Mouse (Mus musculus): ENCODE results near the gene Glyctk.
A peak's percentile ranks its signal among the peaks of the same experiment; 100 is the strongest.

The Glyctk gene

DNA sequence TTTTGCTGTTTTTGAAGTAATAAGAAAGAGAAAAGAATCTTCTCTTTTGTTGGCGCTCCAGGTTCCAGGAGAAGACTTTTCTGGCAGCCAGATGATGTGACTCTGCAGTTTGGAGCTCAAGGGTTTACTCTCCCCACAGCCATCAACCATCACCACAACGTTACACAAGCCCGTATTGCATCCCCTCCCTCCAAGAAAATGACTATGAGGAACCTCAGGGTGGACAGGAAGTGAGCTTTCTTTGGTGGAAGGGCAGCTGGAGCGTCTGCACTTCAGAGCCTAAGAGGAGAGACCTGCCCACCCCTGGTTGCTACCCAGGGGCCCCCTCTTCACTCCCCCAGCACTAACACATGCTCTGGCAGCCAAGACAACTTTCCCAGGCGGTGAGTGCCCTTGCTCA is 10.7 kb downstream of the Glyctk start:
- ATAC-seq (ENCODE audit: low TSS enrichment) = no peak

DNA sequence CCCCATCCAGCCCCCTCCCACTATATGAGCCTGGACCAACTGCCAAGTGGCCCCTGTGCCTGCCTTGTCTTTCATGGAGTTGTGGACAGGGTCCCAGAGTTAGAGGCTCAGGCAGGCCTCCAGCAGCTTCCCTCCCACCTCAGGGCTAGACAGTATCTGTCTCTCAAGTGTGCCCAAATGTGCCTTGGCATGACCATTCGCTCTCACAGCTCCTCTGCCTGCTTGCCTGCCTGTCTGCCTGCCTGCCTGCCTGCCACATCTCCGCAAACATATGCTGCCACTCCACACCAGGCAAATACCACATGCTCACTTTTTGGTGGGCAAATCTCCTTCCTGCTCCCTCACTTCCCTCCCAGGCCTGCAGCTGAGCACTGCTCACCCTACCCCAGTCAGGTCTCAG is 12.4 kb downstream of the Glyctk start:
- ATAC-seq (ENCODE audit: low TSS enrichment) = no peak

DNA sequence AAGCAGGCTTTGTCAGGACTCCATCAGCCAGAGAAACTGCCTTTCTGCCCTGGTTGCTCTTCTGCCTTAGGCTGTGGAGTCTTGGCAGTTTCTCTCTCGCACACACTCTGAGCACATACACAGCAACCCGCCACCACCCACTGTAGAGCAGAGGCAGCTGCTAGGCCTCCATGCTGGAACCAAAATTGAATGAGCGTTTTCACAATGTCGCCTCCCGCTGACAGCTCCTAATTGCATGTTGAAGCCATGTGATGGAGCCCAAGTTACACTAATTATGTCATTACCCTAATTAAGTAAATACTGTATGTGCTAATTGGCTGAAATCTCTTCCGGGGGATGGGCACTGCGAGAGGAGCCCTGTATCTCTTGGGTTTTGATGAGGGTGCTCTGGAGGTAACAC is 13.8 kb downstream of the Glyctk start:
- peak; percentile 47; the same call in 1 of the 2 replicates for ATAC-seq (ENCODE audit: low TSS enrichment)

DNA sequence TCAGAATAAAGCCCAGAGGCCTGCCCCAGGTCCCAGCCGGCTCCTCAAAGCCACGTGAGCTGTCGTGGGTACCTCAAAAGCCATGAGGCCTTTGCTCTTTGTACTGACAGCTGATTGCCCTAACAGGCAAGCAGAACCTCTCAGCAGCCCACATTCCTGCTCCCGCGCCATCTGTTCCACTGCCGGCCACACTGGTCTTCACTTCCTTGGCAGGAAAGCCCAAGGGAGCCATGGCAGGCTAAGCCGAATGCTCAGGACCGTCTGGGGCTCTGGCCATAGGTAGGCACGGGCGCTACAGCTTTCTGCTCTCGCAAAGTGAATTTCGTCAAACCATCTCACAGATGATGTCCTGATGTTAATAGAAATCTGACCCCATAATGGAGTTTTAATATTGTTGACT is 16.0 kb downstream of the Glyctk start:
- ATAC-seq (ENCODE audit: low TSS enrichment) = no peak

DNA sequence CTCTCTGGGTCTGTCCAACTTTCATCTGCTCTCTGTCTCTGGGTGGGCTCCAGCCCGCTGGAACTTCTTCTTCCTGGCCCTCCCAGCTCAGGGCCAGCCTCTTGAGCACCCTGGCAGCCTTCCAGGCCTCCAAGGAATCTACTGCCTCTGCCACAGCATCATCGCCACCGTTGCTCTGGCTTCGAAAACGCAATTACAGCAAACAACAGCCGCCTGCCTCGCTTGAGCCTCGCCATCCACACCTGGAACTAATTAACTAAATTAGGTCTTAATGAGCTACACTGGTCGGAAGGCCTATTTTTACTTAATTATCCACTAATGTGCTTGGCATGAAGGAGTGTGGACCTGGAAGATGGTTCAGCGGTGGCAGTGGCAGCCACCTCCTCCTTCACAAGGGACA is 18.2 kb downstream of the Glyctk start:
- ATAC-seq (ENCODE audit: low TSS enrichment) = no peak

DNA sequence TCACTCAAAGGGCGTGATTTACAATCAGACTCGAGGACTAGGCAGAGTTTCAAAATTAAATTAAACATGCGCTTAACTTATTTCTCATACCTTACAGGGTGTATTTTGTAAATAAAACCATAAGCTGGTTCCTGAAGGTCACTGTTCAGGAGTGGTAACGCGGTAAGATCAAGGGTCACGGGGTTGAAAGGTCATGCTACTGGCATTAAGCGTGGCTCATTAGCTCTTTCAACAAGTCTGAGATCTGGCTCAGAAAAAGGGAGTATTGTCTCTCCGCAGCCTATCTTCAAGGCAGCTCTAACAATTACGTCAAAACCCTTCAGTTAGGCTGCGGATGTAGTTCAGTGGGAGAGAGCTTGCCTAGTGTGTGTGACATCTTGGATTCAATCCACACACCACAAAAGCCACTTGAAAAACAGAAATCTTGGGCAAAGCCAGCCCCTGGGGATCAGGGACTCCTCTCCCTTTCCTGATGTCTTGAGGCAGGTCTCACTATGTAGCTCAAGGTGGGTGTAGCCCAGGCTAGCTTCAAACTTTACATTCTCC is 20.2 kb downstream of the Glyctk start:
- ATAC-seq (ENCODE audit: low TSS enrichment) = no peak

DNA sequence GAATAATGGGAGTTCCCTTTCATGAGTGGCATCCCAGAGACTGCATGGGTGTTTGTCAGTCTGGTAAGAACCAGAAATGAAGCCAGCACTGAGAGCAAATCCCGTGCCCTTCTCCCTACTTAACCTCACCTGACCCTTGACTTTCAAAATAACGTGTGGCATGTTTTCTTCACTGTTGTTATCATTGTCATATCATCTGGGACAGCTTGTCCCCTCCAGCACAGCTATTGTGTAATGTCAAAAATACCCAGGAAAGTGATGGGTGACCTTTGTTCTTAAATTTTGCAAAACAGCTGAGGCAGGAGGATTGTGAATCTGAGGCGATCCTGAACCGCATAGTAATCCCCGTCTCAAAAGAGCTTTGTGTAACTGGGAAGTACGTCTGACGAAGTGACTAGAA is 27.7 kb downstream of the Glyctk start:
- no peak for ATAC-seq (ENCODE audit: low TSS enrichment)

DNA sequence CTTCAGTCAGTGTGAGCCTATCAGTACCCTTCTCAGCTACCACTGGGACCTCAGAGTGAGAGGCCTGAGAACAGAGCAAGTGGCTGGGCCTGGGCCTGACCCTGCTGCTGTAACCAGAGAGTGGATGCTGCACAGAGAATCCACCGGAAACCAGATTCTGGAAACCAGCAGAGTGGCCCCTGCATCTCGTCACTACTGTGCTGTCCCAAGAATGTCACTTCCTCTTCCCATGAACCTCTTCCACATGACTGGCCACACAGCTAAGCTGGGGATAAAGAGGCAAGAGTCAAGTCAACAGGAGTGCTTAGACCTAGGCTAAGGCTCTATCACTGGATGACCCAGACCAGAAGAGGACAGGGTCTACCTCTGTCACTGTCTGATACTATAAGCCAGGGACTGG is 28.9 kb downstream of the Glyctk start:
- no peak for ATAC-seq (ENCODE audit: low TSS enrichment)

DNA sequence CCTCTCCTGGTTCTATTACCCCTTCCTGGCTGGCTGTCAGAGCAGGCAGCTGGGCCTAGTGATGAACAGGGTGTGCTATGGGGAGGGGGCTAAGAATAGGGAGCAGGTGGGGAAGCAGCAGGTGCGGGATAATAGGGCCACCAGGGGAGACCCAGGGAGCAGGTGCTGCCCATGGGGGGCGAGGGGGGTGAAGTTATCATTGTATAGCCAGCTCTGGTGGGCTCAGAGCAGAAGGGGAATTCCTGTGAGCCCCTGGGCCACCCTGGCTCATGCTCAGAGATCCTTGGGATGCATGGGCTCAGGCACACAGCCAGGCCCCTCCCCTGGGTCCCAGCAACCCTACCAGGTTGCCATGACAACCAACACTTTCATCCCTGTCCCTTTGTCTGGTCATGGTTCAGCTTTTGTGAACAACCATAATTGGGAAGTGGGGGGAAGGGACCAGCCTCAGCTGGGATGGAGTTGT is 31.1 kb downstream of the Glyctk start:
- no peak for ATAC-seq (ENCODE audit: low TSS enrichment)

DNA sequence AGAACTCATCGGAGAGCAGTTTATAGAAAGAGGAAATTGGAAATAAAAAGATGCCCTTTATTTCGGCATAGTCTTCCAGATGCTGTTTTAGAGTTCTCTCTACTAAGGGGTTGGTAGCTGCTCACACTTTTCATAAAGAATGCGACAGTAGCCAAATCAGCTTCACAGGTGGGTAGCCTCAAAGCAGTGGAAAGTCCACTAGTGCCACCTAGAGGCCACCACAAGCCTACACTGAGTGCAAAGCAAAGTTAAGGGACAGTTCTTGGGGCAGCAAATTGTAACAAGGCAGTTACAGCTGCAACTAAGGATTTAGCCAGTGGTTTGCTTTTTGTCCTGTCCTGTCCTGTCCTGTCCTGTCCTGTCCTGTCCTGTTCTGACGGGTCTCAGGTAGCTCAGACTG is 34.3 kb downstream of the Glyctk start:
- peak; percentile 77; the same call in 1 of the 2 replicates for ATAC-seq (ENCODE audit: low TSS enrichment)

DNA sequence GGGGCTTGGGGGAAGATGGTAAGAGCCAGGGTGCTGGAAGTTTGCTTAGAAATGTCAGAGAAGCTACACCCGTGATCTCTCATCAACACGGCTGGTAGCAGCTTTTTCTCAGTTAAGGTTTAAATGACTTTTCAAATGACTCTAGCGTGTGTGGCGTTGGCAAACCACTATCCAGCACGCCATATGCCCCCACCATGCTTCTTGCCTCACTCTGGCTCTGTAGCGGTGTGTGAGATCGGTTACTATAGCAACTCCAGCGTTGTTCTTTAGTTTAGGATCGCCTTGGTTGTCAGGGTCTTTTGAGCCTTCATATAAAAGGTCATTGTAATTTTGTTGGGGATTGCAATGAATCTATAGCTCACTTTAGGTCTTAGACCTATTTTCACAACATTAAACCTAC is 38.9 kb downstream of the Glyctk start:
- ATAC-seq (ENCODE audit: low TSS enrichment) = no peak

DNA sequence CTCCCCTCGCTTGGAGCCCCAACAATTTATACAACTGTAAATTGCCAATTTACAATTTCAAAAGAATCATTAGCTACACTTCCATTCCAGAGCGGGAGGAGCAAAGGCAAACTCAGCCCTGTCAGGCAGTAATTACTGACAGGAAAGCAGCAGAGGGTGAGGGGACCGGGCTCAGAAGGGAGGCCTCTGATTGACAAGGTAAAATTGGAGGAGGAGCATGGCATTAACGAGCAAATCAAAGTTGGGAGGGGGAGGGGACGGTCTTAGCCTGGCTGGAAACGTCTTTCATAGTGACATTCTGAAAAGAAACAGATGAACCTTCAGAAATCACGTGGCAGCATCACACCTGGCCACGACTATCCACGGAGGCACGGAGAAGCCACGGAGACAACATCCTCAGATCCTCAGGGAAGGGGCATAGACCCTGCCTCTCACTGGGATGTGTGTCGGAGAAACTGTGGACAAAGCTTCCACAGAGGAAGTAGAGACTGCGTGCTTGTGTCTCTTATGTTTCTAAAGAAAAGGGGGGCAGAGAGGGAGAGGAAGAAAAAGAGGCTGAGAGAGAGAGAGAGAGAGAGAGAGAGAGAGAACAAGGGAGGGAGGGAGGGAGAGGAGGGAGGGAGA is 42.0 kb downstream of the Glyctk start:
- ATAC-seq (ENCODE audit: low TSS enrichment) = no peak

DNA sequence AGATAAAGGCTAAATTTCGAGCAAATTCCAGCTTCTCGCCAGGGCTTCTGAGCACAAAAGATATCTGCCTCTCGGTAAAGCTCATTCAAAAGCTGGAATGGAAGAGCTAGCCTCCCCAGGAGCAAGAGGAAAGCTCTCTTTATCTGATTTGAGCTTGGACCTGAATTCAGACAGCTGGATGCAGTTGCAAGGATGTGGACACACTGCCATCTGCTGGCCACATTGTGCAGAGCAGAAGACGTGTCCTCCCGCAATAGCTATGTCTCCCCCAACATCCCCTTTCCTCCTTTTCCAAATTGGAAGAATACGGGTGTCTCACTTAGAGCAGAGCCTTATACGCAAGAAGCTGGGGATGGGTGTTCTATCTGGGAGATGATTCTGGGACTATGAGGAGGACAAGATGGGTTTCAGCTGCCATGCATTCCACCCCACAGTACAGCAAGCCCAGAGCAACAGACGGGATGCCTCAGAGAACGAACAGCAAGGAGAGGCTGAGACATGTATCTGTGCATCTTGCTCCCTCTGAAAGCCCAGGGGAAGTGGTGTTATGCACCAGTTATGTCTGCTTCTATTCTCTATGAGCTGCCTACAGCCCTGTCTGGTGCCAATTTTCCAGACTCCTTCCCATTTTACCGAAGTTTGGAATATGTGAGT is 45.0 kb downstream of the Glyctk start:
- ATAC-seq (ENCODE audit: low TSS enrichment) = peak; percentile 81

DNA sequence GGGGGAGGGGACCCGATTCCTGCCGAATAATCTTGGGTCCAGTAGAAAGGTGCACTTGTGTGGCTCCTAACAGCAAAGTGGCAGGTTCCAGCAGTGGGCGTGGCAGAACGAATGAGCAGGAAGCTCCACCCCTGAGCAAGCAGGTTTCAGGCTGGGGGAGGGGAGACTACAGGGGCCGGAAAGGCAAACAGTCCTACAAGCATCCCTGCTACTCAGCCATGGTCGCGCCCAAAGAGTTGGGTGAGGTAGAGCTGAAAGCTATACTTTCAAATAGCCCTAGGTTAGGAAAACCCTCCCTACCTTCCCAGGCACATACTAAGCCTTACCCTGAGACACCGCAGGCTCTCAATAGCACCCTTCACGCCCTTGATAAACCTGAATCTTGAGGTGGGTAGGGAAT is 51.7 kb downstream of the Glyctk start:
- no peak for ATAC-seq (ENCODE audit: low TSS enrichment)

DNA sequence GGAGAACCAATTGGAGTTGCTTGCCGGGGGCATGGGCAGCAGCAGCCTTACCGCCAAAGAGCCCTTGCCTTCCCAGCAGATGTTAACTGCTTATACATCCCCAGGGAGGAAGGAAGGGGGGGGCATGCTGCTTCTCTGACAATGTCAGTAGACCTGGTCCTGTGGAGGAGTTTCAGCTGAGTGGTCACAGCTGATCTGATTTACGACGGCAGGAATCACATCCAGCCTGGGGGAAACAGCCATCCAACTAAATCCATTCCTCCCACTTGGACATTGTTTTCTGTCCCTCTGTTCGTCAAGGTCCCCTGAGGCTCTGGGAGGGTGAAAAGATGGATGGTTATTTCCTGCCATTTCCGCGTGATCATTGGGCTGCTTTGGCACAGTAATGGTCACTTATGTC is 53.5 kb downstream of the Glyctk start:
- no peak for ATAC-seq (ENCODE audit: low TSS enrichment)
